Mouse (Mus musculus) right cerebral cortex, adult 2 months (tissue): ENCODE measurements at regions not wholly inside any gene's neighbourhood (a gene's known extent, or its start where the extent isn't known, plus 50 kb on each side); places are given as distances from the start of the nearest gene placed in this dataset.

ENCODE experiments used
- DNase-seq, 2 experiments: peaks; one replicate each; pipeline ENCODE4 v3.0.0; 2021 to 2022; ENCODE audit warnings: low spot score in 2 of 2

- no peak for DNase-seq
These were observed 59.2 kb downstream of the Marcks start for GRCm38 (mm10) chr10:37079535-37079934.

- DNase-seq: peak; percentile 25 to 45
These were observed 60.3 kb downstream of the Marcks start for GRCm38 (mm10) chr10:37078439-37078838.

- no peak for DNase-seq
These were observed 61.0 kb downstream of the Marcks start for GRCm38 (mm10) chr10:37077741-37078140.

GRCm38 (mm10) chr10:37072834-37073233 is 65.9 kb downstream of the Marcks start:
- peak; percentile 72 to 78 for DNase-seq

GRCm38 (mm10) chr10:37072061-37072460 is 66.7 kb downstream of the Marcks start:
- DNase-seq: no peak

GRCm38 (mm10) chr10:37071420-37071819 is 67.3 kb downstream of the Marcks start:
- DNase-seq: no peak
